Mouse (Mus musculus): ENCODE measurements at regions not wholly inside any gene's neighbourhood (a gene's known extent, or its start where the extent isn't known, plus 50 kb on each side); places are given as distances from the start of the nearest gene placed in this dataset.

DNA sequence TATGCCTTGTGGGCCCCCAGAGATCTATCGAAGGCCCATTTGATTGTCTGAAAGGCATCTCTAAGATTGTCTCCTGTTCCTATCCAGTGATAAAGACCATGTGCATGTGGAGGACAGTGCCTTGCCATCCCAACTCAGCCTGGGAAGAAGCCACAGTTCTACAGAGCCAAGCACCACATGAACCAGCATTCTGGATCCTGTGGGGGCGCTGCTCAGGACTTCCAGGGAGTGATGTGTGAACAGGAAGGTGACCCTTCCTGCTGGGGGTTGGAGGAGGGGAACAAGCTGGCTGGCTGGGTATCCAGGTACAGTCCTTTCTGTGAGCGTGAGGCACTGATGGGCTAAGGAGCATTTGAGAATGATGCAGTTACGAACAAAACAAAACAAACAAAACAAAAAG is 163.8 kb downstream of the Gm26897 start:
- DNase-seq: no peak

DNA sequence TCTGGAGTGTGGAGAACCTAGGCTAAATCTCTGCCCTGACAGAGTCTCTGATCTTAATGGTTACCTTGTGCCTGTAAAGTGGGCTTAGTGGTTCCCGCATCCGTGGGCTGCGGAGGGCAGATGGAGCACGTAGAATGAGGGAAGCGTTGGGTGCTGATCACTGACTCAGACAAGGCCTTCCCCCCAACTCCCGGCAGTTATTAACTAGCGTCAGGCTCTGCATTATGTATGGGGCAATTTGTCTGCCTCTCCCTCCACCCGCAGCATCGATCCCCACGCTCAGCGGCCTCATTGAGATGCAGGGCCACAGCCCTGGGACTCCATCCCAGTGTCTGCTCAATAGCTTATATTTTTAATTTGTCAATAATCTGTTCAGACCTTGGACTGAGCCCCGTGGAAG is 164.8 kb downstream of the Gm26897 start:
- no peak for DNase-seq

DNA sequence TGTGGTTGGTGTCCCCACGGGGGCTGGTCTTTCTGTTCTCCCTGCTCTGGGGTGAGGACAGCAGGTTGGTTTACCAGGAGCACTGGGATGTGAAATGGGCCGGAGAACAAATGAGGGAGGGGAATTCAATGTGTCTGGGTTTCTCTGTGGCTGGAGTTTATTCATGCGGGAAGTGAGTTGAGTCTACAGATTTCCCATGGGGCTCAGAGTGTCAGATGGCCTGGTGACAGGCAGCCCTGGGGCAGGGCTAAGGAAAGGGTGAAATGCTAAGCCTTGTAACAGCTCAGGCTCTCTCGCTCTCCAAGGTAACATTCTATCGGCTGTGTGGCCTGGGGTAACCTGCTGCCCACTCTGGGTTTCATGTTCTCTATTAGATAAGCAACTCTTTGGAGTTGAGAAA is 167.5 kb downstream of the Gm26897 start:
- no peak for DNase-seq

DNA sequence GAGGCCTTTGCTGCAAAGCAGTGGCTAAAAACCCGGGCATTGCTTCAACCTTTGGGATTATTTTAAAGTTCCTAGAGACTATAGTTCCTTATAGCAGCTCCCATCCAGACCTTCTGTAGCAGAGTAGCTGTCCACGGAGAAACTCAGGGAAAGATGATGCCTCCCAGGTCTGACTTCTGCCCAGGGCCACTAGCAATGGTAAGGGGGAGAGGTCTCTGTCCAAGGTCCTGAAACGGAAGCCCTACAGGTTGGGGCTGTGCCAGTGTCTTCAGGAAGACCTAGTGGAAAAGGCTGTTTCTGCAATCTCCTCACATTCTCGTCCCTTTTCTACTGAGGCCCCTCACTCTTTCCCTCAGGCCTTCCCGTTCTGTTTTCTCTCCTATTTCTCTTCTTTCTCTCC is 168.0 kb downstream of the Gm26897 start:
- peak; percentile 13 for DNase-seq

- DNase-seq: no peak
Measured at GRCm38 (mm10) chr5:111908085-111908484, 174.4 kb downstream of the Gm26897 start.

GRCm38 (mm10) chr5:111910514-111910913 is 176.8 kb downstream of the Gm26897 start:
- DNase-seq: no peak

DNA sequence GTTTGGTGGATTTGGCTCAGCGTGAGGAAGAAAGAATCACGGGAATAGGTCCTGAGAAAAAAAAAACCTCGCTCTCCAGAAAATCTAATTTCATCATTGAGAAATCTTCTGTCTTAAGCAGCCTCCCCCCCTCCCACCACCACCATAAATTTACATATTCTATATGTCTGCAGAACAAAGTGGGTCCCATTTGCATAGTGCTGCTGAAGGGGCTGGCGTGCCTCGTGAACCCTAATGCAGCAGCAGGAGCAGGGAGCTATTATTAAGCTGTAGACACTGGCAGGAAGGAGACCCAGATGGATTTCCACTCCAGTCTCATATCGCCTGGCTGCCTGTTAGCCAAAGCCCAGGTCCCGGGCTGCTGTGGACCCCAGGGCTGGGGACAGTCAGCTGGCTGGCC is 179.6 kb downstream of the Gm26897 start:
- DNase-seq: no peak

DNA sequence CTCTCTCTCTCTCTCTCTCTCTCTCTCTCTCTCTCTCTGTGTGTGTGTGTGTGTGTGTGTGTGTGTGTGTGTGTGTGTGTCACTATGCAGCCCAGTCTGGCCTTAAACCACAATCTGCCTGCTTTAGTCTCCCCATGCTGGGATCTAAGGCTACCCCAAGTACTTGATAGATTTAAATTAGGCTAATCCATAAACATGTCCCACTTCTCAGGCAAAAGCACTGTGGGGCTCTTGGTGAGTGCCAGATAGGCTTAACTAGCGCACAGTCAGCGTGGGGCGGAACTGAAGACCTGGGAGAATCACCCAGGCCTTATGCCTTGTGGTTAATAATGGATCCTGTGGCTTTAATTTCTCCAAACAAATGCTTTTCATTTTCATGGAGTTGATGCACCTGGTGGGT is 180.6 kb downstream of the Gm26897 start:
- DNase-seq: no peak

DNA sequence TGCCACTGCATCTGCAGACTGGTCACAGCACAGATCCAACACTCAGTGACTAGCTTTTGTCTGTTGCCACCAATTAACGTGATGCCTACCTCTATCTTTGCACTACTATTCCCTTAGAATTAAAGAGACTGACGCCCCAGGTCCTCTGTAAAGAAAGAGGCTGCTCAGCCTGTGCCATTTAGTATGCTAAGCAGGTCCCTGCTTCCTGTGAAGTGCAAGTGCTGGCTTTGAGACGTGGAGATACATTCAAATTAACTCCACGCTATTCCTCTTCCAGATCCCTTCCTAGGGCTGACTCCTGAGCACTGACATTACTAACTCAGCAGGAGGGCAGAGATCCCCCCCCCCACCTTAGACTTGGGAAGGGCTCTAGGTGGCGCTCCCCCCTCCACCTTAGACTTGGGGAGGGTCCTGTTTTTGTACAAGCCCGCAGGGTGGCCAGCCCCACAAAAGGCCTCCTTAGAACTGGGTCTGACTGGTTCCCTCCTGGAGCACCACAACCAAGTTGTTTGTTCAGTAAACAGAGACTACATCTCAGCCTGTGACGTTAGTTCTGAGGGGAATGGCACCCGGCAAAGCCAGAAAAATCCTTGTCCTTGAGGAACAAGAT is 184.0 kb downstream of the Gm26897 start:
- DNase-seq: no peak

GRCm38 (mm10) chr5:111918888-111919287 is 185.2 kb downstream of the Gm26897 start:
- DNase-seq: no peak

DNA sequence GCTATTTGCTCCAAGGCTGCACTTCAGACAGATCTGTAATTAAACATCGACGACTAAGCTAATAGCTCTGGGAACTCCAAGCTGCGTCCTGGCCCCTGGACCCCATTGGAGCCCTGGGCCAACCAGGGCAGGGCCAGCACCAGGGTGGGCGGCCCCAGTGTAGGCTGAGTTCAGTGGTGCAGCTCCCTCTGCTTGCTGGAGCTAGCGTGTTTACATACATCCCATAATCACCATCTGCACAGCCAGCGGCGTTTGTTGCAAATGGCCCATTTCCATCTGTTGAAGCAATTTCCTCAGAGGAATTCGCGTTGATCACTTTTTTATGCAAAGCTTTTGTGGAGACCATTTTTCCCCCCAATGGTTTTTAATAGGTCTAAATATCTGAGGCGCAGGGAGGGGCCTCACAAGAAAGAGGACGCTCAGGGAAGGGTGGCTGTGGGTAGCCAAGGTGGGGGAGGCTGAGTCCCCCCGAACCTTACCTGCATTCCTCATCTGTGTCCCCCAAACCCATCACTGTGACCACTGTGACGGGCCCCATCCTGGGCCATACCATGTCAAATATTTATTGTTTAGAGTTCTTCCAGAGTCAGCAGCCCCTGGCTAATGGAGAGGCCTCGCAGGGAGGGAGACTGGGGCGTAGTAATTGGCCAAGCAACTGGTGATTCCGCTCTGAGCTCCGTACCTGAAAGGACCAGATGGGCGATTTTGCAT is 189.4 kb downstream of the Gm26897 start:
- DNase-seq: no peak

GRCm38 (mm10) chr5:111925757-111926156 is 192.0 kb downstream of the Gm26897 start:
- DNase-seq: no peak

GRCm38 (mm10) chr5:111929180-111929990 is 195.7 kb downstream of the Gm26897 start:
- DNase-seq: no peak

DNA sequence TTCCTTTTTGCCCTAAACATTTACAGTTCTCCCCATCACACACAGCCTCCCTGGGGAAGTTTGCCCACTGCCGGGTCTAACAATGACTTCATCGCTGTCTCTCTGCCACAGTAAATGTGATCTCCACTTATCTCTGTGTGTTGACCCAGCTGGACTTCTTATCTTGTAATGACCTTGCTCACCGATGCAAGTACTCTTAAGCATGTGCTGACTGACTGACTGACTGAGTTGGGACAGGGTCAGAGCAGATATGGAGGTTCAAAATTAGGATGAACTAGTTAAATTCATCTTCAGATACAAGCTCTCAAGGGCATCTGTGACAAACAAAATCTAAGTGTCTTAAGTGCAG is 196.2 kb downstream of the Gm26897 start:
- no peak for DNase-seq

- DNase-seq: no peak
Measured at GRCm38 (mm10) chr5:111931733-111932132, 198.0 kb downstream of the Gm26897 start.

- peak; percentile 13 for DNase-seq
Measured at GRCm38 (mm10) chr5:111935381-111936134, 201.8 kb downstream of the Gm26897 start.

GRCm38 (mm10) chr5:111941831-111942230 is 208.1 kb downstream of the Gm26897 start:
- no peak for DNase-seq

GRCm38 (mm10) chr5:111942792-111943191 is 209.1 kb downstream of the Gm26897 start:
- no peak for DNase-seq

- DNase-seq: no peak
Measured at GRCm38 (mm10) chr5:111943337-111944162, 209.8 kb downstream of the Gm26897 start.

DNA sequence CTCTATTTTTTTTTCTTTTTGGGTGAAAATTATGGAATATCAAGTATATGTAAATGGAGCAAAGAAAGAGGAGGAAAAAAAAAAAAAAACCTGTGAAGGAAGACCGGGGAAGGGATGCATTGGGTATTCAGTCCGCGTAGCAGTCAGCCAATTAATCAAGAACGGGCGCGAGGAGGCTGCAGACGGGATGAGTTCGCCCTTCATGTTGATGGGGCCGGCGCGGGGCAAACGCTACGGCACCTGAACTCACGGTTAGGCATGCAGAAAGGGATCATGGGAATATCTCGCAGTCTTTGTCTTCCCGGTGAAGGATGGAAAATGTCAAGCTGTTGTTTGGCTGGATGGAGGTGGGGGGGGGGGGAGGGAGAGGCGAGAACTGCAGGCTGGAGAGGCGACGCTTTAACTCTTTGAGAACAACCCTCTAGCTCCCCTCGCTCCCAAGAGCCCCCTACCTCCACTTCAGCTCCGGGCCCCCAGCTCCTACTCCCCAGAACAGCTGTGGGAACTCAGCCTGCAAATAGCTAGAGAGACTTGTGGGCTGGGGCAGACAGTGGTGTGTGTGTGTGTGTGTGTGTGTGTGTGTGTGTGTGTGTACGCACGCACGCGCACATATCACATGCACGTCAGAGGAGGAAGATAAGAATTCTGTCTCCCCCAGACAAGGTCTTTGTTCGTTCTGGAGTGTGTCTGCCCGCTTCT is 210.7 kb downstream of the Gm26897 start:
- DNase-seq: no peak

GRCm38 (mm10) chr5:111944972-111945285 is 211.2 kb downstream of the Gm26897 start:
- DNase-seq: no peak

All from adrenal gland, postnatal 25 days (tissue).